In genomic region chr1:38864341-38864740, GRCm38 (mm10) we compare ENCODE assay signal across 27 mouse cellular contexts. TPM values are rescaled to one million over a fixed set of nuclear protein-coding genes. Genes with fewer than 3 reads are reported as not detected.
DNase-seq lines count a peak whose midpoint lies in the region; ATAC-seq lines count a peak whose summit lies in the region.
"Had no signal": no experiment of that assay in that cellular context is flagged by ENCODE, and none has a peak within 500 bp of the region (broad histone marks: within the 10 kb centered on the region; RNA-seq: fewer than 3 reads in every experiment).

No protein-coding gene starts in this region.

- no peaks in the 10 kb centered on the region for H3K27me3 ChIP-seq in midbrain, embryonic 11.5 days (ENCODE audit: control insufficient read depth, insufficient read depth, low read length)
- H3K27me3 ChIP-seq in midbrain, embryonic 15.5 days (replicated peaks), result no peaks in the 10 kb centered on the region
- H3K27me3 ChIP-seq: embryonic facial prominence, embryonic 15.5 days; heart, embryonic 13.5 days had no signal

- no peak overlapping the region for H3K9ac ChIP-seq in midbrain, embryonic 11.5 days (ENCODE audit: low read length)
- H3K9ac ChIP-seq in midbrain, embryonic 15.5 days, result no peak overlapping the region
- H3K9ac ChIP-seq: embryonic facial prominence, embryonic 15.5 days; forebrain, postnatal 0 days; heart, embryonic 13.5 days; hindbrain, embryonic 14.5 days had no signal

- peak; percentile 56 for DNase-seq in midbrain, embryonic 11.5 days (ENCODE audit: low spot score, missing footprints)
- peak; percentile 38 for DNase-seq in gonadal fat pad, adult 2 months (ENCODE audit: low read depth)
- peak; percentile 56 to 71 for DNase-seq in urinary bladder, postnatal 36 days (ENCODE audit: low spot score in 2 of 2)
- DNase-seq in ovary, postnatal 36 days (ENCODE audit: low spot score), result no peak
- DNase-seq: adrenal gland, adult 2 months; adrenal gland, postnatal 14 days; cerebellum, adult 11 months; cerebellum, adult 2 months; cerebellum, adult 9-11 months; cerebellum, postnatal 25 days; embryo, embryonic 11 days; forebrain, postnatal 0 days; gastrocnemius, adult 2 months; gastrocnemius, postnatal 14 days; heart, adult 18-20 months; heart, postnatal 14 days; heart, postnatal 4 days had no signal

- no peak overlapping the region for H3K27ac ChIP-seq in midbrain, embryonic 11.5 days (ENCODE audit: low read depth, low read length)
- H3K27ac ChIP-seq in midbrain, embryonic 15.5 days, result no peak overlapping the region
- H3K27ac ChIP-seq: embryonic facial prominence, embryonic 15.5 days; gastrocnemius, adult 2 months; heart, embryonic 13.5 days; hindbrain, embryonic 14.5 days; hindbrain, postnatal 0 days had no signal

- no peaks in the 10 kb centered on the region for H3K9me3 ChIP-seq in midbrain, embryonic 11.5 days (ENCODE audit: control insufficient read depth, low read length)
- H3K9me3 ChIP-seq in midbrain, embryonic 15.5 days, result no peaks in the 10 kb centered on the region
- H3K9me3 ChIP-seq: embryonic facial prominence, embryonic 15.5 days; heart, embryonic 13.5 days had no signal

- no peak for ATAC-seq in midbrain, embryonic 11.5 days (ENCODE audit: low FRiP score)
- ATAC-seq in midbrain, embryonic 15.5 days (replicated peaks), result no peak
- ATAC-seq in common myeloid progenitor, adult 5-6 weeks (replicated peaks; ENCODE audit: low read depth, poor library complexity, severe bottlenecking), result 0 out of 2 replicates have a peak, but pooled peaks have one; percentile 39
- ATAC-seq: CD4-positive, CD25-positive, alpha-beta regulatory T cell, adult 4 months; forebrain, embryonic 14.5 days; forebrain, postnatal 0 days; hindbrain, postnatal 0 days had no signal

- peaks cover 4% of the 10 kb centered on the region; the same call in 1 of the 2 replicates for H3K36me3 ChIP-seq in midbrain, embryonic 11.5 days (ENCODE audit: control insufficient read depth, insufficient read depth, low read length)
- peaks cover 4% of the 10 kb centered on the region; the same call in 1 of the 2 replicates for H3K36me3 ChIP-seq in midbrain, embryonic 15.5 days (replicated peaks)
- H3K36me3 ChIP-seq: heart, embryonic 13.5 days had no signal

- no peaks in the 10 kb centered on the region for H3K4me1 ChIP-seq in midbrain, embryonic 11.5 days (ENCODE audit: control insufficient read depth, insufficient read depth, low read length)
- H3K4me1 ChIP-seq in midbrain, embryonic 15.5 days, result no peaks in the 10 kb centered on the region; the same call in 1 of the 2 replicates
- H3K4me1 ChIP-seq: embryonic facial prominence, embryonic 15.5 days; heart, embryonic 13.5 days had no signal

- no peak overlapping the region for H3K4me2 ChIP-seq in midbrain, embryonic 11.5 days
- H3K4me2 ChIP-seq in midbrain, embryonic 15.5 days, result no peak overlapping the region
- H3K4me2 ChIP-seq: embryonic facial prominence, embryonic 15.5 days; heart, embryonic 13.5 days; hindbrain, embryonic 14.5 days had no signal

- no peak overlapping the region for H3K4me3 ChIP-seq in midbrain, embryonic 11.5 days (ENCODE audit: low read depth, low read length)
- no peak overlapping the region for H3K4me3 ChIP-seq in midbrain, embryonic 15.5 days
- H3K4me3 ChIP-seq: embryonic facial prominence, embryonic 15.5 days; gastrocnemius, adult 2 months; heart, embryonic 13.5 days had no signal

- 85% methylated on average over 9 of the region's 9 CpGs for WGBS in midbrain, embryonic 11.5 days
- WGBS in midbrain, embryonic 15.5 days, result 85% methylated on average over 9 of the region's 9 CpGs

RNA-seq across cellular contexts. Expression of gene Lonrf2, which starts 27.8 kb away (rescaled TPM):
- 4.2 TPM in 2 replicates for polyA plus RNA-seq in midbrain, embryonic 11.5 days (2014; fragmentation: Nextera tagmentation; extraction: Ambion mirVana)
- 22.2 and 26.4 TPM in 2 replicates for polyA plus RNA-seq in midbrain, embryonic 15.5 days (2015; fragmentation: Nextera tagmentation; extraction: Ambion mirVana)
- total RNA-seq in common myeloid progenitor, adult 5-6 weeks (2017), result 0.18 TPM in 1 of 2 replicates, not detected in the other
- polyA plus RNA-seq in gonadal fat pad, adult 2 months (2012; rRNA removed), result 1.3 and 1.5 TPM in 2 replicates
- total RNA-seq: MEL had no signal
- polyA plus RNA-seq: C2C12; CD4-positive, CD25-positive, alpha-beta regulatory T cell, adult 4 months had no signal

RNA-seq across cellular contexts. Expression of gene Chst10, which starts 33.6 kb away (rescaled TPM):
- 24.7 and 26.9 TPM in 2 replicates for polyA plus RNA-seq in midbrain, embryonic 11.5 days (2014; fragmentation: Nextera tagmentation; extraction: Ambion mirVana)
- 65.1 and 65.9 TPM in 2 replicates for polyA plus RNA-seq in midbrain, embryonic 15.5 days (2015; fragmentation: Nextera tagmentation; extraction: Ambion mirVana)
- total RNA-seq in common myeloid progenitor, adult 5-6 weeks (2017), result 3.5 TPM in 2 replicates
- 14.0 and 16.4 TPM in 2 replicates for polyA plus RNA-seq in gonadal fat pad, adult 2 months (2012; rRNA removed)
